Mouse (Mus musculus) MN1 (cell line): ENCODE results near the gene Fyb2.

Experiments used
- DNase-seq: peaks from one replicate; pipeline ENCODE4 v3.0.0-alpha.2; 2016; ENCODE audit warnings: low spot score

Fyb2 gene

DNA sequence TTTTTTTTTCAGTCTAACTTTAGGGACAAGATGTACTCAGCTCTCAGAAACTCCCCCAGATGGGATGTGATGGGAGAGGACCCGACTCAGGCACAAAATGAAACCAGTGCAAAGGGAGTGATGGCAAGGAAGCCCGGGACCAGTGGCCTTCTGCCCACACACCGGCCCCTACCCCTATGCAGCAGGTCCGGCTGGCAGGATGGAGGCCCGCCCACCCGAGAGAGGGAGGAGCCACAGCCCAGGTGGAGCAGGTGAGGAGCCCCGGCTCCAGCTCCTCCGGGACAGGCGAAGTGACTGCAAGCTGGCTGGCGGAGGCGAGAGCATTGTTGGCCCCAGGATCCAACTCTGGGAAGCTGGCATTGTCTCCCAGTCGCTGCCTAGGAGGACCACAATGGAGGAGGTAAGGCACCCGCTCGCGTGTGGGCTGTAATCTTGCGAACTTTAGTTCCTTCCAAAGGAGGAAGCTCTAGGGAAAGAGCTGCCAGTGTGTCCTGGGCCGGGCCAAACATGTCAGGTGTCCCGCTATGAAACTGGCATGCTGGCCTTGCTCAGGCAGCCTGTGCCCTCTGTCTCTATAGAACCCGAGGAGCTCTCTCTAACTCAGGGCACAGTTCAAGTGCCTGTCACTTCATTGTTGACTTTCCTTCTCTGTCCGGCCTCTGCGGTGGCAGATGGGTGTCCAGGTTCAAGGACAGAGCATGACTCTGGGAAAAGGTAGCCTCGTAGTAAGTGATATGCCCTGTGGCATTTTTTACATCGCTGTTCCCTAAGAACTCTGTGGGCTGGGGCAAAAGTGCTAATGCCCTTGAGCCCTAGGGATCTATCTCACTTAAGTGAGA lies at the start of gene Fyb2:
Gene Fyb2 (plus strand): TSS at position 166 of the 839 bp plus-strand sequence.
- no peak for DNase-seq

DNA sequence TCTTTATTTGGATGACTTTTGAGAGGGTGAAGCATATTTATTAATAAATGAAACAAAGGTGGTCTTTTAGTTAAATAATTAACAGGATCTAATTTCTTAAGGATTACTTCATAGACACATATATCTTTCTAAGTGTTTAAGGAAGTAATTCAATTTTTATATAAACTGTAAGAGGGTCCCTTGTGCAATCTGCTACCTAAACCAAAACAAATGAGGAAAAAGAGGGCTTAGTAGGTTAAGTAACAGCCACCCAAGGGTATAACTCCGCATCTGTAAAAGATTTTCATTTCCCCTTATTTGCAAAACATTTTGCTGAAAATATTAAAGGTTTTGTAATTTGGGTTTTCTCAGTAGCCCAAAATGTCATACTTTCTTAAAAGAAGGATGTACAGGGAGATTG lies 48.9 kb upstream of the Fyb2 start:
- no peak for DNase-seq

DNA sequence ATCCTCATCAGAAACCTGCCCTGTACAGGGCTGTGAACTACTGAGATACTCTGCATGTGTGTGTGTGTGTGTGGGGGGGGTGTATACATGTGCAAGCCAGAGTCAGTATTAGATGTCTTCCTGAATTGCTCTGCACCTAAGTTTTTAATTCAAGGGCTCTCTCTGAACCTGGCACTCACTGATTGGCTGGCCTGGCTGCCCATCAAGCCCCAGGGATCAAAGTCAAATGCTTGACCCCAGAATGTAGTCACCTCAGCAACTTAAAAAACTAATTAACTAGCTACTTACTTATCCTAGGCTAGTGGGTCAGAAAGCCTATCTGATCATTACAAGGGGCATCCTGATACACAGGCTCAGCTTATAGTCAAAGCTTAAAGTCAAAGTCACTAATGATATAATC lies 43.7 kb upstream of the Fyb2 start:
- DNase-seq, result no peak

DNA sequence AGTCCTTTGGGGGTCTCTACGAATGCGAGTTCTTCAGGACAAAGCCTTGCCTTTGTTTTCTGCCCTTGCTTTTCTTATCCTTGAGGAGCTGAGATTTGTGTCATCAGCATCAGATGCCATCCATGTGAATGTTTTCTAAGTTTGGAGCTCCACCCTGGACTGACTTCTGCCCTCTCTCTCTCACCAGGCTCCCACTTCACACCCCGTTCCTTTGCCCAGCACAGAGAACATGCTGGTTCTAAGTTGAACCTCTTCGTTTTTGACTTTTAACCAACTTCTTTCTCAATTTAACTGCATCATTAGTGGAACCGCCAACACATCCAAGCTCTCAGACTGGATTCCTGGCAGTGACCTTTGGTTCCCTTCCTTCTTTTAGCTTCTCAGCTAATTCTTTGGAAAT lies 43.1 kb upstream of the Fyb2 start:
- DNase-seq, result no peak

DNA sequence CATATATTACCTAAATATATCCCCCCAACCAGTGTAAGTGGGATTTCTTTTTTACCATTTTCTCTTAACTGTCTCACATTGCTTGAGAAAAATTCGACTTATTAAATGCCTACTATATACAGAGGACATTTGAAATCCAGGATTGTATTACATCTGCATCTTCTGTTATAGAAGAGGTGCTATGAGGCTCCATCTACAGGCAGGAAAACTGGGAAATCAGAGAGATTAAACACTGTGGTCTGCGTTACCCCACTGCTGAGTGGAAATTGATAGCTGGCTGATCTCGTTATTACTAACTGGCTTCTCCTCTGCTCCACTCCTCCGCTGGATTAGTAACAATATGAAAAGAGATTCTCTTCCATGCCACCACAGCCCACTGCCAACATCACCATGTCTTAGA lies 37.4 kb upstream of the Fyb2 start:
- DNase-seq, result no peak

DNA sequence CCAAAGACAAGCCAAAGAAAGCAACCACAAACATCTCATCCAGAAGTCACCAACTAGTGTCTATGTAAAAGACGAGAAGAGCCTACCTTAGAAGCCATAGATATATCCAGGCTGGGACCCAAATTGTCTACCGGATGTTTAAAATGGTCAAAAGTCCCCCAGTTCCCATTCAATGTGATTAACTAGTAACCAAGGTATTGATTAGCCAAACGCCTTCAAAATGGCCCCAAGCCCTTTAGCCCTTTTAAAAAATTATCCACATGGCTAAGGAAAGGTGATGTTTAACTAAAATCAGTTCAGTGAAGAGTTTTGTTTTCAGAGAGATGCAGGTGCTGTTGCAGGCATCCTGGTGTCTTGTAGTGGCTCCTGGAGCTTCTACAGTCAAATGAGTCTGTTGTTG lies 36.9 kb upstream of the Fyb2 start, which contains the start of gene C8a:
Gene C8a (minus strand): TSS at position 76 of the 400 bp plus-strand sequence.
- DNase-seq, result no peak

DNA sequence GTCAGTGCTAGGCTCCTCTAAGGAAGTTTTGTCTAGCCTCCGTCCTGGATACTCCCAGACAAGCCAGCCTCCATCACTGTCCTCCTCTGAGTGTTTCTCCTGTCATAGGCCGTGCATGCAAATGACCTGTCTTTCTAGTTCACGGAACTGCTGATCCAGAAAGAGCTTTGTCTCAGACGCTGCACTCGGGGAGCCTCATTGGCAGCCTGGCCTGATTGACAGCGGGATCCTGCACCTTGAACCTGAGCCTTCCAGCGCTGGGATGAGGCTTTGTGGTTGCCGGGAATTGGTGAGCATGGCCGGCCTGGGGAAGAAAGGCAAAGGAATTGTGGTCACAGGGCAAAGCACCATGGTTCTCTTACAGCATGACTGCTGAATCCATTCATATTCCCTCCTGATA lies 25.8 kb upstream of the Fyb2 start:
- no peak for DNase-seq

DNA sequence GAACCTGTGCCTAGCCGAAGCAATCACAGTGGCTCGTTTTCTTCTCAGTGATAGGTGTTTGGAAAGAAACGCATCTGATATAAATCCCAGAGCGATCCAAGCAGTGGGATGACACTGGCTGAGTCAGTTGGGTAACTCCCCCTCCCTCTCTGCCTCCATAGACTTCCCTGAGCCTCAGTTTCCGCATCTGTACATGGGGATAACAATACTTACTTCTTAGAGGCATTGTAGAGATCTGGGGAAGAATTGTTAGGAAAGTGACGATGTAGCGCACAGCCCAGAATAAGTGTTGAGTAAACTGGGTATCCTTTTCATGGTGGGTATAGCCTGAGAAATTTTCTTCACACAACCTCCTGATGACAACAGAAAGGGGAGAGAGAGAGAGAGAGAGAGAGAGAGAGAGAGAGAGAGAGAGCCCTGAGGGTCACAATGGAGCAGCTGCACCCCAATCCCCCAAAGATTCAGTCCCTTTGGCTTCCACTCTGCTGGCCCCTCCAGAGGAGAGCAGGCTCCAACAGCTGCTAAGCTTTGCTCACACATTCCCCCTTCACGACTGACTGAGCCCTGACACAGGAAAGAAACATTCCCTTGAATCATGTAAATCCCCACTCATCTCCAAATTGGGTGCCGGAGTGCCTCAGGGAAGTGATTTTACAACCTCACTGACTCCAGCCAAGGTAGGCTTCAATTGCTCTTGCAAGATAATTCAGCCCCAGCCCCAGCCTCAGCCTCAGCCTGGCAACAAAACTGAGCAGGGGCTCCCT lies 24.6 kb upstream of the Fyb2 start:
- DNase-seq, result no peak

DNA sequence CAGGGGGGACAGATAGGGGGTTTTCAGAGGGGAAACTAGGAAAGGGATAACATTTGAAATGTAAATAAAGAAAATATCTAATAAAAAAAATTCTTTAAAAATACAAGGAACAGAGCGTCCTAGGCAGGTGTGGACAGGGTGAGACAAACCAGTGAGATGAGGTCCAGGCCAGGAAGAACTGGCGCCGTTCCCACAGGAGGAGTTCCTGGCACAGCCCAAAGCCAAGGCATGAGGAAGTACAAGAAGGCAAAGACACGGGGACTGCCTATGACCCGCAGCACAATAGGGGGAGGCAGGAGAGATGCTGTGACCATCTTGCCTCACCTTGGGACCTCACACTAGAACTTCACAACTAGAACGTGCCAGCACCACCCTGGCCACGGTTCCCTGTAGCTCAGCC lies 21.5 kb upstream of the Fyb2 start:
- DNase-seq, result peak; percentile 10

DNA sequence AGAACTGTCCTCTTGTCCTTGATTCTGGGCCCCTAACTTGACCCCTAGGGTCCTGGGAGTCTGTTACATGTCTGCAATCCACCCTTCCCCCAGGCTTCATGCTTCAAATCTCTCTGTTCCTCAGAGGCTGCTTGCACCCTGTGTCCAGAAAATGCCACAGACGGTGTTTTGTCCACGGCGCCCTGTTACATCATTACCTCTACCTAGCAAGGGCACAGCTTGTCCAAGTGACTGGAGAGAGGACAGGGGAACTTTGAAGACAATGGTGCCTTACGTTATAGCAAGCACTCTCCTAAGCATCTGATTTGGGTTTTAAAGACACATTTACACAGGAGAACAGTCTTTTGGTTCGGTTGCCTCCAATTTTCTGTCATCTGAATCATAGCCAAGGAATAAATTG lies 19.7 kb upstream of the Fyb2 start:
- DNase-seq, result no peak

DNA sequence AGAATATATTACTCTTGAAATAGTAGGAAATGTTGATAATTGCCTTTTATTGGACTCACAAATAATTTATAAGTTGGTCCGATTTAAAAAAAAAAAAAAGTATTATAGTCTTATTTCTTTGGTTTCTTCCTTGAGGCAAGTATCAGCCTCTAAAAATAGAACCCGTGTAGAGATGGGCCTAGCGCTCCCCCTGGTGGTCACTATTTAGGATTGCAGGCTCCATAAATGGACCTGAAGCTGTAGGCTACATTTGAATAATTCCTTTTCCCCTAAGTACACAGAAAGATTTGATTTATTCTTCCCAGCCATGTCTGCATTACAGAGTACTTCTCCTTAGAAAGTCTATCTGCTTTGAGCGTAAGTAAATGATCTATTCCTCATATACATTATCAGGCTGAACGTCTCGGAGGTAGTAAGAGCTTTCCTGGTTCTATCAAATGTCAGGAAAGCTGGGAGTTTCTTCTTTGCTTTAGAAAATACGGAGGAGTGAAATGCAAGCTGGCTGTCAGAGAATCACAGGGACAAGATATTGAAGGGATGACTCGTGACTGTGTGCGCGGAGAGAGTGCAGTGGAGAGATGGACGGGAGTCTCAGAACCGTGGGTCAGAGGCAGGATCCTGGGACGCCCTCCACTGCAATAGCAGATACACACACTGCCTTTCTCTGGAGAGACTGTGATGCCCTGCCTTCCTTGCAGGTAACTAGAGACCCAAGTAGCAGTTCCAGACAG lies 19.1 kb upstream of the Fyb2 start:
- peak; percentile 47 for DNase-seq

DNA sequence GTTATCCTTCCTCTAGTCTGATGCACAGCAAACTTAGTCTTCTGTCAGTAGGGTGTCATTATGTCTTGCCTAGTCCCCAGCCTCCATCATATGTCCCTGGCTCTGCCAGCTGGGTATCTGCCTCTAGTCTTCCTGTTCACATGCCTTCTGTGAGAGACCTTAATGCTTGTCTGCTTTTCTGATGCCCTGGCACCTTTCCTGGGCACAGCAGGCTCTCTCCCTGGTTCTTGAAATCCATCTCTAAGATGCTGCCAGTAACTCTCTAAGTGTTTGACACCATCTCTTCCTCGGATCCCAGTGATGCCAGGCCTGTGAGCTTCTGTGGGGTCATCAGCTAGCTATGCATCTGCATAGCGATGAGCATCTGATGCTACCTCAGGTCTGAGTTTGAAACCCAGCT lies 10.4 kb upstream of the Fyb2 start:
- no peak for DNase-seq

DNA sequence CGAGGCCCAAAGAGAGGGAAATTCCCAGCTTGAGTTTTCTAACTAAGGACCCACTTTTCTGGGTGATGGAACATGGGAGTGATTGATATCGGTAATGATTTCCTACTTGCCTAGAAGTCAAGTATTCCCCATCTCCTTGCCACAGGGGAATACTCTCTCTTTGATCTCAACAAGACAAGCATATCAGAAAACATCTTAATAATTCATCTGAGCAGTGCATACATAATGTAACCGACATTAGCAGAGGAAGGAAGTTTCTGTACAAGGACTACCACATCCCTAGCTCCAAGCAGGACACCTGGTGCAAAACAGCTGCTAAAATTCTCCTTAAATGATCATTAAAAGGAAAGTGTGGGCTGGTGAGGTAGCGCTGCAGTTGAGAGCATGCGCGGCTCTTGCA lies 8.2 kb upstream of the Fyb2 start:
- DNase-seq, result no peak

DNA sequence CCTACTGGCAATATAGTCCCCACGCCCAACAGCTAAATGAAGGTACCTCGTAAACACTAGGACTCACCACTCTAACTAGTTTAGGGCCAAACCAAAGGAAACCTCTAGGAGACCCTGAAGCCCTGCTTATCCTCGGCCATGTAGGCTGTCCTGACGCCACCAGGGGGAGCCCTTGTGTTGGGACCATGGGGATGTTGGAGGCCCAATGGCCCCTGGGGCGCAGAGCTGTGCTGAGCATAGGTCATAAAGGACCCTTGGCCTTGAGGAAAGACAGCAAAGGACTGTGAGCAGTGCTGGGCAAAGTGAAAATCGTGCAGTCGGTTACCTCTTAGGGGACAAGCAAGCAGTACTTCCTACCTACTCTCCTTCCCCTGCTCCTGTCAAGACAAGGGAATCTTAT lies 1.6 kb upstream of the Fyb2 start:
- DNase-seq, result no peak

DNA sequence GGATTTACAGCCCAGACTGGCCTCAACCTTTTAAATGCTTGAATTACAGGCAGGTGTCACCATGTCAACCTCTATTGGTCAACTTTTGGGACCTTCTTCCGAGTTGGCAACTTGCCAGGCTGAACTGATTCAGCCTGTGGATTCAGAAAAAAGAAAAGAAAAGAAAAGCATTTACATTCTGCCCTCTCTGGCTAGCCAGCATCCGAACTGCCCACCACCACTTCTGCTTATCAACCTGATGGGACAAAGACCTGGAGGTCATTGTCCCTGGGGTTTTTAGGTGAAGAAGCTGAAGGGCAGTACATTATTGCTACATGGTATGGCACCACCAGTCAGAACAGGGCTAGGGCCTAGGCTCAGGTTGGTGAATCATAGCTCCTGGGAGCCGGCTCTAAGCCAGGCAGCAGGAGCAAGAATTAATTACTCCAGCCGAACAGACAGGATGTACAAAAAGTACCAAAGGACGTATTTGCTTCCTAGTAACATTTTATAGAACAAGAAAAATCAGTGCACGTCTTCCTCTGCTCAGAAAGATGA lies 1.5 kb downstream of the Fyb2 start:
- no peak for DNase-seq

DNA sequence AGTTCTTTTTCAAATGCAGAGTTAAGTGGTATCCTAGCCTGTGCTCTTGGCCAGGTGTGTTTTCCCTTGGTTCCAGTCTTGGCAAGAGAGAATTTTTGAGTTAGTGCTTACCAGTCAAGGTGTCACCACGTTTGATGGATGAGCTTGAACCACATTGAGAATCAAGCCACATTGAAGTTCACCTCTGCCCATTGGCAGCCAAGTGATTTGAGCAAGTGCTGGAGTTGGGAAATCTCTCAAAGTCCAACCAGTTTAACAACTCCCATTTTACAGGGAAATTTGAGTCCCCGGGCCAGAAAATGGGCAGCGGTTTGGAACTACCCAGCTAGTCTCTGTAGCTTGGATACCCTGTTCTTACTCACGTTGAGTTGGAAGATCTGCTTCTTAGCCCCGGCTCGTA lies 4.8 kb downstream of the Fyb2 start:
- no peak for DNase-seq

DNA sequence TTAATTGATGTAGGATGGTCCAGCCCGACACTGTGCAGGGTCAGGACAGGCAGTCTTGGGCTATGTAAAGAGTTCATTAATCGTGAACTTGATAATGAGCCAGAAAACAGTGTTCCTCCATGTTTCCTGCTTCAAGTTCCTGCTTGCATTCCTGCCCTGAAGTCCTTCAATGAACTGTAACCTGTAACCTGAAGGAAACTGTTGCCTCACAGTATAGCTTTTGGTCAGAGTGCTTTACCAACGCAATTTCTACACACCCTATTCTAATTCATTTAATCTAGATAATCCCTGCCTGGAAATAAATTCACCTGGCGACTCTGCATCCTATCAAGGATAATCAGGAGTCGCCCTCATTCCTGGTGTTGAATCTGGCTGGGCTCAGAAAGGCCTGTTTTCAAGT lies 12.1 kb downstream of the Fyb2 start:
- no peak for DNase-seq

DNA sequence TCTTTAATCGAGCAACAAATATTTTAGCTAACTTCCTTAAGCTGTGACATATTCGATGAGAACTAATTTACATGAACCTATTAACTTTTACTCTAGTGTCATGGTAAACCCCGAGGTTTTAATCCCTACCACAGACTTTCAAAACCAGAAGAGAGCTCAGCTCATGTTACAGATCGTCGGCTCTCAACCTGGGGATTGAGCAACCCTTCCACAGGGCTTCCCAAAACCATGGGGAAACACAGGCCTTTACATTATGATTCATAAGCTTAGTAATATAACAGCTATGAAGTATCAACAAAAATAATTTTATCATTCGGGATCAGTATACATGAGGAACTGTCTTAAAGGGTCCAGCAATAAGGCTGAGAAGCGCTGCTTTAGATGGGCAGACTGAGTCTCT lies 15.9 kb downstream of the Fyb2 start:
- no peak for DNase-seq

DNA sequence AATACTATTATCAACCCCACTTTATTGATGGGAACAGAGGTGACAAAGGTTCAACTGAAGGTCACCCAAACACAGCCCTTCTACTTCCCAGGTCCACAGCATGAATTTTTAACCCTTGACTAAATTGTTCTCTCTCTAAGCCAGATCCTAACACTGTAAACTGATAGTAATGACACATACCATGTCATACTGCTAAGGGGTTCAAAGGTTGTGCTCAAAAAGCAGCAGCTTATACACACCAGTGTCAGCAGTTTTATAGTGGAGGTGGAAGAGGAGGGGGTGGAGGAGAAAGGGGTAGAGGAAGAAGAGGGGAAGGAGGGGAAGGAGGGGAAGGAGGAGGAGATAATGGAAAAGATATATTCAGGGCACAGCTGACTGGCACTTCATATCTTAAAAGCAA lies 20.4 kb downstream of the Fyb2 start:
- no peak for DNase-seq

DNA sequence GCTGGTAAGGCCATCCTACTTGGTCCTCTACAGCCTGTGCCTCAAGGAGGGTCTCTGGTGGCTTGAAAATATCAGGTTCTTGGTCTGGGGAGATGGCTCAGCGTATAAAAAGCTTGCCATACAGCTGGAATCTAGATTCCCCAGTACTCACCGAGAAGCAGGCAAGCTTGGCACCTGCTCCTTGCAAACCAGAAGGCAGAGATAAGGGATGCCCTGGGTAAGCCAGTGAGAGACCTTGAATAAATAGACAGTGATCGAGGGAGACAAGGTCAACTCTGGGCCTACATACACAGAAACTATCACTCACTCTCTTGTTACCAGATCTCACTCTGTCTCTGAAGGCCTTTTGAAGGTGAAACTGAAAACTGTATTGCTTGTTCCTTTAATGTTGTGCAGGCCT lies 21.7 kb downstream of the Fyb2 start:
- DNase-seq, result no peak

DNA sequence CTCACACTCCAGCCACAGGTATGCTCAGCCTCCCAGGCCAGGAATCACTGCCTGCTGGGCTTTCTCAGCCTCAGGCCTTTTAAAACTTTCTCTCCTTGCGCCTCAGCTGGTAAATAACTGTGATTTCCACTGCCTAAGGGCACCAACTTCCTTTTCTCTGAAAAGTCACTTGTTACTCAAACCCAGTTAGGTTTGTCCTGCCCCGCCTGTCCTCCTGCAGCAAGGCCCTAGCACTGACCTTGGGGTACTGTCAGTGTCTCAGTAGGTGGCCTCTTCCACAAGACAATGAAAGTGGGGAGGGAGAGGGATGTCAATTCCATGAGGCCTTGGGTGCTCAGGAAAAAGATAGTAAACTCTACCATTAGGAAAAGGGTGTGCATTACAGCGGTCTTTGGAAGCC lies 22.2 kb downstream of the Fyb2 start:
- DNase-seq, result no peak

DNA sequence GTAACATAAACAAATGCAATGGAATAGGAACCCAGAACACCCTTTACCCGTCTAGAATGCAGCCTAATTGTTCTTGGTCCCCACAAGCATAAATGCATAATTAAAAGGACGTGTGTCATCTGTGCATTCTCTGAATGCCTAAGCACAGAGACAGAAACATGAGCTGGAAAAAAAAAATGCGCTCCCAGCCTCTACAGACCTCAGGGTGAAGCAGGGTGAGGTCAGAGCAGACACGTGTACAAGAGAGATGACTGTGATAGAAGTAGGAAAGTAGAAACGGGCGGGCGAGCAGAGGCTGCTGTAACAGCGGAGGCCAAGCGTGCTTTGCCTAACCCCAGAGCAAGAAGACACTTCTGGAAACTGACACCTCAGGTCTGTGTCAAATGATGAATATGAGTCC lies 22.8 kb downstream of the Fyb2 start:
- DNase-seq, result no peak

DNA sequence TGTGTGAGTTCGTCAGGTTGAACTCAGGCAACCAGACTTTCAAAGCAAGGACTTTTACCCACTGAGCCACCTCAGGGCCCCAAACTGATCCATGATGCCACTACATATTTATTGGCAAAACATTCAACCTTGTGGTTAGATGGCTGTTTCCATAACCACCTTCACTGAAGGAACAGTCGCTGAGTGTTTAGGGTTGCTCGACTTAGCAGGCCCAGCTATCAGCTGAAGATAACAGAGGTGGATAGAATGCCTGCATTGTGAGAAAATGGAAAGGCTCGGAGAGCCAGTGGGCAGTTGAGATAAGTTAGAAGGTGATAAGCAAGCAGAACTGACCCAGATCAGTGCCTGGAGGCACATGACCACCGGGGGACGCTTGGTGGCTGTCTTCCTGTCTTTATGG lies 26.3 kb downstream of the Fyb2 start:
- no peak for DNase-seq
